In the genomic region with DNA sequence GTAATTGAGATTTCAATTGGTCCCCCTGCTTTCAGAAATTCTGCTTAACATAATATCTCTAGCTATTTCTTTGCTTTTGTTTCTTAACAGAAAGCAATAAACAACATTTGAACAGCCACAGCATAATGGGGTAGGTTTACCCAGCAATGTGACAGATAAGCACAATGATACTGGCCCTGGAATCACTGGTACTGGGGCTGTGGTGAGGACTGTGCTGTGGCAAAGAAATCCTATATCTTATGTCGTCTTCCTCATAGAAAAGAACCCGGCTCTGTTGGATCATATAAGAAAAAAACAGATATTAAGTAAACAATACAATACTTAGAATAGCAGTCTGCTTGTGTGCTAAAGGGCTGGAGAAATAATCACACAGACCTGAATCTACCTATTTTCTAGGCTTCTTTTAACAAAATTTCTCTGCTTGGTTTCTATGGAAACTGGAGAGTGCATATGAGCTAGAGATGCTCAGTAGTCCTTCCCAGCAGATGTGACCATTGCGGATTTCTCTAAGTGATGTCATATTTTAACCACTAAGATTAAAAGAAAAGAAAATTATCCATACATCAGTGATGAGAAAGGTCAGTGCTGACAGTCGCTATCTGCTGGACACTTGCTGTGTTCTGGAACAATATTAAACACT, we compare ENCODE assay signal across 21 mouse cellular contexts.
DNase-seq lines count a peak whose midpoint lies in the region; ATAC-seq lines count a peak whose summit lies in the region.
"Had no signal": no experiment of that assay in that cellular context is flagged by ENCODE, and none has a peak within 500 bp of the region (broad histone marks: within the 10 kb centered on the region; RNA-seq: fewer than 3 reads in every experiment).

No protein-coding gene starts in this region.

- ATAC-seq in forebrain, embryonic 13.5 days: no peak
- ATAC-seq in forebrain, embryonic 12.5 days (ENCODE audit: low FRiP score): no peak
- ATAC-seq in hindbrain, embryonic 15.5 days (ENCODE audit: low FRiP score, low read depth): peak; percentile 65; the same call in 1 of the 2 replicates
- ATAC-seq in hindbrain, embryonic 11.5 days (ENCODE audit: low FRiP score): no peak
- ATAC-seq in midbrain, embryonic 16.5 days: peak; percentile 89; the same call in 1 of the 2 replicates
- ATAC-seq: intestine, embryonic 15.5 days; liver, embryonic 12.5 days had no signal

- H3K27me3 ChIP-seq in forebrain, embryonic 13.5 days: no peaks in the 10 kb centered on the region
- H3K27me3 ChIP-seq in forebrain, embryonic 12.5 days: no peaks in the 10 kb centered on the region
- no peaks in the 10 kb centered on the region for H3K27me3 ChIP-seq in hindbrain, embryonic 15.5 days
- no peaks in the 10 kb centered on the region for H3K27me3 ChIP-seq in hindbrain, embryonic 11.5 days (ENCODE audit: control insufficient read depth, insufficient read depth, low read length)
- H3K27me3 ChIP-seq in midbrain, embryonic 16.5 days (ENCODE audit: control insufficient read depth, insufficient read depth, low read depth, low read length): no peaks in the 10 kb centered on the region
- H3K27me3 ChIP-seq: heart, embryonic 12.5 days; intestine, embryonic 15.5 days; limb, embryonic 12.5 days; liver, embryonic 12.5 days had no signal

- no peaks in the 10 kb centered on the region for H3K9me3 ChIP-seq in forebrain, embryonic 13.5 days (replicated peaks)
- H3K9me3 ChIP-seq in forebrain, embryonic 12.5 days: no peaks in the 10 kb centered on the region
- H3K9me3 ChIP-seq in hindbrain, embryonic 15.5 days: no peaks in the 10 kb centered on the region
- H3K9me3 ChIP-seq in hindbrain, embryonic 11.5 days (ENCODE audit: control insufficient read depth, low read length): no peaks in the 10 kb centered on the region
- no peaks in the 10 kb centered on the region for H3K9me3 ChIP-seq in midbrain, embryonic 16.5 days (replicated peaks; ENCODE audit: control insufficient read depth, low read length, poor library complexity, severe bottlenecking)
- H3K9me3 ChIP-seq: heart, embryonic 12.5 days; intestine, embryonic 15.5 days; limb, embryonic 12.5 days; liver, embryonic 12.5 days had no signal

- no peaks in the 10 kb centered on the region for H3K4me1 ChIP-seq in forebrain, embryonic 13.5 days
- peaks cover 10% of the 10 kb centered on the region for H3K4me1 ChIP-seq in forebrain, embryonic 12.5 days
- peaks cover 13% of the 10 kb centered on the region for H3K4me1 ChIP-seq in hindbrain, embryonic 15.5 days (replicated peaks)
- no peaks in the 10 kb centered on the region for H3K4me1 ChIP-seq in hindbrain, embryonic 11.5 days (replicated peaks; ENCODE audit: control insufficient read depth, insufficient read depth, low read length)
- H3K4me1 ChIP-seq in midbrain, embryonic 16.5 days (ENCODE audit: control insufficient read depth, insufficient read depth, low read length): peaks cover 13% of the 10 kb centered on the region
- H3K4me1 ChIP-seq: intestine, embryonic 15.5 days; limb, embryonic 12.5 days; liver, embryonic 12.5 days had no signal

- no peak overlapping the region for H3K4me3 ChIP-seq in forebrain, embryonic 13.5 days
- H3K4me3 ChIP-seq in forebrain, embryonic 12.5 days (replicated peaks): no peak overlapping the region
- no peak overlapping the region for H3K4me3 ChIP-seq in hindbrain, embryonic 15.5 days
- no peak overlapping the region for H3K4me3 ChIP-seq in hindbrain, embryonic 11.5 days (ENCODE audit: low read depth, low read length)
- H3K4me3 ChIP-seq in midbrain, embryonic 16.5 days (ENCODE audit: low read depth, low read length): no peak overlapping the region
- H3K4me3 ChIP-seq: heart, embryonic 12.5 days; intestine, embryonic 15.5 days; limb, embryonic 12.5 days; liver, embryonic 12.5 days had no signal

- no peaks in the 10 kb centered on the region for H3K36me3 ChIP-seq in forebrain, embryonic 13.5 days (ENCODE audit: poor library complexity, severe bottlenecking)
- no peaks in the 10 kb centered on the region for H3K36me3 ChIP-seq in forebrain, embryonic 12.5 days (replicated peaks)
- H3K36me3 ChIP-seq in hindbrain, embryonic 15.5 days: no peaks in the 10 kb centered on the region
- H3K36me3 ChIP-seq in hindbrain, embryonic 11.5 days (ENCODE audit: control insufficient read depth, insufficient read depth, low read length): no peaks in the 10 kb centered on the region
- no peaks in the 10 kb centered on the region for H3K36me3 ChIP-seq in midbrain, embryonic 16.5 days (ENCODE audit: control insufficient read depth, insufficient read depth, low read length)
- H3K36me3 ChIP-seq: heart, embryonic 12.5 days; intestine, embryonic 15.5 days; limb, embryonic 12.5 days; liver, embryonic 12.5 days had no signal

- 0 out of 2 replicates have a peak overlapping the region, but pooled peaks have one; percentile 2 for H3K27ac ChIP-seq in forebrain, embryonic 13.5 days
- no peak overlapping the region for H3K27ac ChIP-seq in forebrain, embryonic 12.5 days
- H3K27ac ChIP-seq in hindbrain, embryonic 15.5 days (replicated peaks): peak overlapping the region; percentile 73
- H3K27ac ChIP-seq in hindbrain, embryonic 11.5 days (ENCODE audit: low read depth, low read length): no peak overlapping the region
- peak overlapping the region; percentile 80 for H3K27ac ChIP-seq in midbrain, embryonic 16.5 days (ENCODE audit: low read length)
- H3K27ac ChIP-seq: intestine, embryonic 15.5 days; limb, embryonic 12.5 days; liver, embryonic 12.5 days had no signal

- H3K9ac ChIP-seq in forebrain, embryonic 13.5 days: no peak overlapping the region
- H3K9ac ChIP-seq in forebrain, embryonic 12.5 days: no peak overlapping the region
- no peak overlapping the region for H3K9ac ChIP-seq in hindbrain, embryonic 15.5 days
- H3K9ac ChIP-seq in hindbrain, embryonic 11.5 days (ENCODE audit: low read depth, low read length): no peak overlapping the region
- no peak overlapping the region for H3K9ac ChIP-seq in midbrain, embryonic 16.5 days (ENCODE audit: low read depth, low read length)
- H3K9ac ChIP-seq: heart, embryonic 12.5 days; intestine, embryonic 15.5 days; limb, embryonic 12.5 days; liver, embryonic 12.5 days had no signal

- no peak for DNase-seq in hindbrain, embryonic 11.5 days (ENCODE audit: low spot score)
- DNase-seq in brain, embryonic 18.5 days (ENCODE audit: low read depth, low spot score): peak; percentile 36
- DNase-seq in urinary bladder, adult 18-20 months (ENCODE audit: low spot score in 2 of 2): no peak
- no peak for DNase-seq in heart, postnatal 14 days
- DNase-seq: adrenal gland, adult 8-10 months; cerebellum, adult 11-12 months; cerebellum, postnatal 36 days; heart, postnatal 36 days; kidney, postnatal 36 days; layer of hippocampus, adult 9-11 months; lung, adult 2 months; right cerebral cortex, adult 18-20 months; thymus, postnatal 36 days had no signal

- 82% methylated on average over 4 of the region's 4 CpGs for WGBS in forebrain, embryonic 13.5 days
- WGBS in forebrain, embryonic 12.5 days: 82% methylated on average over 4 of the region's 4 CpGs
- 72% methylated on average over 4 of the region's 4 CpGs for WGBS in hindbrain, embryonic 15.5 days
- WGBS in hindbrain, embryonic 11.5 days: 87% methylated on average over 4 of the region's 4 CpGs
- WGBS in midbrain, embryonic 16.5 days: 66% methylated on average over 4 of the region's 4 CpGs

- no peak overlapping the region for H3K4me2 ChIP-seq in forebrain, embryonic 13.5 days
- H3K4me2 ChIP-seq in forebrain, embryonic 12.5 days: no peak overlapping the region
- no peak overlapping the region for H3K4me2 ChIP-seq in hindbrain, embryonic 15.5 days
- H3K4me2 ChIP-seq in hindbrain, embryonic 11.5 days (replicated peaks; ENCODE audit: low read depth, low read length): no peak overlapping the region
- H3K4me2 ChIP-seq in midbrain, embryonic 16.5 days (ENCODE audit: low read length): no peak overlapping the region
- H3K4me2 ChIP-seq: heart, embryonic 12.5 days; intestine, embryonic 15.5 days; limb, embryonic 12.5 days; liver, embryonic 12.5 days had no signal

- intact Hi-C loops in heart, postnatal 14 days (cut with DNase I): no loop called here

Comparison
In these comparisons a context has a peak if more than half of its experiments do, and no peak if none do; other contexts are left out.
1. ATAC-seq: peak in hindbrain, embryonic 15.5 days (single experiment) and midbrain, embryonic 16.5 days (single experiment); none in forebrain, embryonic 13.5 days (single experiment), forebrain, embryonic 12.5 days (single experiment) and hindbrain, embryonic 11.5 days (single experiment).
2. H3K27ac ChIP-seq: peak in forebrain, embryonic 13.5 days (single experiment), hindbrain, embryonic 15.5 days (single experiment) and midbrain, embryonic 16.5 days (single experiment); none in forebrain, embryonic 12.5 days (single experiment) and hindbrain, embryonic 11.5 days (single experiment).